Mouse (Mus musculus) kidney, embryonic 15.5 days (tissue): ENCODE measurements around the gene Pcgf2. TPM values are rescaled to one million over a fixed set of nuclear protein-coding genes. Genes with fewer than 3 reads are reported as not detected.
"Not testable (repeated sequence)": the region's sequence is repeated elsewhere in the genome, so short reads cannot be mapped to it uniquely, and the experiment has no call there.

Experiments
- ATAC-seq: fragments of 200-750 bp; cut with Nextera tagmentation; replicated peaks from 2 replicates; pipeline ENCODE4 v1.8.0; 2017; ENCODE audit warnings: moderate TSS enrichment; ENCODE audit not compliant: low FRiP score
- H3K27ac ChIP-seq: fragments of 300-500 bp; sonication (generic); 2 replicates; pipeline ENCODE4 v1.5.1; 2015; ENCODE audit warnings: mild to moderate bottlenecking, inconsistent platforms
- H3K27me3 ChIP-seq: fragments of 300-500 bp; sonication (generic); 2 replicates; pipeline ENCODE4 v1.6.1; 2015; ENCODE audit warnings: inconsistent platforms
- H3K36me3 ChIP-seq: fragments of 300-500 bp; sonication (generic); 2 replicates; pipeline ENCODE4 v1.6.1; 2015; ENCODE audit warnings: inconsistent platforms
- H3K4me1 ChIP-seq: fragments of 300-500 bp; sonication (generic); 2 replicates; pipeline ENCODE4 v1.6.1; 2015; ENCODE audit warnings: inconsistent platforms
- H3K4me2 ChIP-seq: fragments of 300-500 bp; sonication (generic); 2 replicates; pipeline ENCODE4 v1.6.1; 2015; ENCODE audit warnings: moderate library complexity, mild to moderate bottlenecking, inconsistent platforms
- H3K4me3 ChIP-seq: fragments of 300-500 bp; sonication (generic); replicated peaks from 2 replicates; pipeline ENCODE4 v1.5.1; 2015; ENCODE audit warnings: mild to moderate bottlenecking, inconsistent platforms
- H3K9ac ChIP-seq: fragments of 300-500 bp; sonication (generic); 2 replicates; pipeline ENCODE4 v1.6.1; 2015; ENCODE audit warnings: mild to moderate bottlenecking, inconsistent platforms
- H3K9me3 ChIP-seq: fragments of 300-500 bp; sonication (generic); replicated peaks from 2 replicates; pipeline ENCODE4 v1.6.1; 2016; ENCODE audit warnings: inconsistent platforms
- WGBS: fragments of 180-500 bp; shearing (Covaris S2); methylation state at CpG from one replicate; pipeline ENCODE4 v1.1.7; 2015; ENCODE audit warnings: mixed read lengths; 5-methylcytosine and 5-hydroxymethylcytosine counted together
- polyA plus RNA-seq: library from polyadenylated mRNA; unstranded; fragments of >200 nt; fragmentation: Nextera tagmentation; extraction: Ambion mirVana; gene quantifications from 2 replicates; pipeline ENCODE4 v1.2.1, GENCODE M21; 2015

Gene Pcgf2
- polyA plus RNA-seq, 1 experiment from 2014 or later = 16.6 TPM

DNA sequence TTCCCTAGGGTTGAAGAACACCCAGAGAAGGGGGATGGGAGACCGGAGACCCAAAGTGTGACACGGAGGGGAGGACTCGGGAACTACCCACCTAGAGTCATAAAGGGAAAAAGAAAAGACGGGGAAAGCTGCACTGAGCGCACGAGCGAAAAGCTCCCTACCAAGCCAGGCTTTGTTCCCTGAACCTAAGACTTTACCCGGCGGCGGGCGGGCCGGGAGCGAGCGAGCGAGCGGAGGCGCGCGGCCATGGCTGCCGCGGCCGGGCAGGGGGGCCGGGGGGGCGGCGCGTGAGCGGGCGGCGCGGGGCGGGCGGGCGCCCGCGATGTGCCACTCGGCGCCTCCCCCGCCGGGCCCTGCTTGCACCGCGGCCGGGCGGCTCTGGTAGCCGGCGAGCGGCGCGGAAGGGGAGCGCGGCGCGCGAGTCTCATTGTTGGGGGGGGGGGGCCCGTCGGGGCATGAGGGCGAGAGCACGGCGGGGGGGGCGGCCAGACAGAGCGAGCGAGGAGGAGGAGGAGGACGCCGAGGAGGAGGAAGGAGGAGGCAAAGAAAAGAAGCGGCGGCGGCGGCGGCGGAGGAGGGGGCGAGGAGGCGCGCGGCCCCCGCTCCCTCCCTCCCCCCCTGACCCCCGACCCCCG, 37.3 kb downstream of the Pcgf2 start, which contains the start of gene Mllt6:
TSS of gene Mllt6 (plus strand) at position 522 of the 635 bp plus-strand sequence.
- Histone ChIP-seq H3K4me2 (peak within 1 kb of the TSS; percentile 84), H3K4me3 (peak within 1 kb of the TSS; percentile 85), H3K9ac (peak within 1 kb of the TSS; percentile 83), H3K27ac (peak within 1 kb of the TSS; percentile 95), H3K4me1 (peaks cover 63% of the 10 kb centered on the region), H3K9me3 (no peaks in the 10 kb centered on the region), H3K36me3 (peaks cover 29% of the 10 kb centered on the region), H3K27me3 (peaks cover 4% of the 10 kb centered on the region; the same call in 1 of the 2 replicates)
- peak; percentile 15 for ATAC-seq
- whole genome bisulfite sequencing = under 1% methylated on average over 20 of the region's 76 CpGs

DNA sequence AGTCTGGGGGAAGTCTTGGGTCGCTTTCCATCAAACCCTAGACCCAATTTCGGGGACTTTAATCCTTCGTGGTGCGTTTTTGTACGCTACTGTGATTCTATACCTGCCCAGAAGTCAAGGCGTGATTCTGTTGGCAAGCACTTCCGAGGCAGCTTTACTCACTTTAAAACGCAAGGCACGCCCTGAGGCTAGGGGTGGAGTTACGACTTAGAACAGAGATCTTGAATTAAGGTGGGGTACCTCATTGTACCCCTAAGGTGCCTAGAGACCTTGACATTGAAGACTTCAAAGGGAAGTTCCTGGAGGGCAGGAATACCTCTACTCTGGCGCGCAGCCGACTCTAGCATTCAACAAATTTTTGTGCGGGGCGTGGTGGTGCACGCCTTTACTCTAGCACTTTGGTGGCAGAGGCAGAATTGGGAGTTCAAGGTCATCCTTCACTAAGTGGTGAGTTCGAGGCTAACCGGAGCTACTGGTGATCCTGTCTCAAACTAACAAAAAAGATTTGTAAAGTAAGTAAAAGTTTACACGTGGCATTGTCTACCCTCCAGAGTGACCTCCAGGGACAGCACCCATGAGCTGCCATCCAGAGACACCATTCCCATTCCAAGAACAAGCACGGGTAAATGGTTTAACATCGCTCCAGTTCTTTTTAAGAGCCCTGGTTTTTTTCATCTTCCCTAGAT, 37.9 kb downstream of the Pcgf2 start:
- Histone ChIP-seq H3K4me2 (peak overlapping the region; percentile 84), H3K27me3 (peaks cover 4% of the 10 kb centered on the region; the same call in 1 of the 2 replicates), H3K4me3 (peak overlapping the region; percentile 85), H3K27ac (peak overlapping the region; percentile 95), H3K9ac (peak overlapping the region; percentile 83), H3K4me1 (peaks cover 61% of the 10 kb centered on the region), H3K9me3 (no peaks in the 10 kb centered on the region), H3K36me3 (peaks cover 23% of the 10 kb centered on the region)
- no peak for ATAC-seq
- 1% methylated on average over 21 of the region's 21 CpGs for WGBS

DNA sequence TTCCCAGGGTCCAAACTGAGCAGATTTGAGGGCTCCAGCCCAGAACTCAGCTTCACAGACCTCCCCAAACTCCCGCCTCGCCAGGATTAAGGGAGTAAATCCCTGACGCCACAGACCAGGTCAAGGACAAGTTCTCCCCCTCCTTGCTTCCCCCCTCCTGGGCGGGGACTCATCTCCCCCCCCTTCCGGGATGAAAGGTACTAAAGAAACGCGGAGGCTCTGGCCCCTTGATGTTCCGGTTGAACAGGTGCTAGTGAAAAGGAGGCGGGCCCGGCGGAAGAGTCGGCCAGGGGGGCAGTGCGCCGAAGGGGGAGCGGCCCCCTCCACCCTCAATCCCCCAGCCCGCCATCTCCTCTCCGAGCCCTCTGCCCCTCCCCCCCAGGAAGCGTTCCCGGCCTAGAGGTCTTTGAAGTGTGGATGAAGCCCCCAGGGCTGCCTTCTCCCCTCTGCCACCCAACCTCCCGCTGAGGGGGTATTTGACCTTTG, 38.6 kb downstream of the Pcgf2 start:
- Histone ChIP-seq H3K4me2 (peak overlapping the region; percentile 84), H3K4me1 (peaks cover 66% of the 10 kb centered on the region), H3K4me3 (peak overlapping the region; percentile 85), H3K9me3 (no peaks in the 10 kb centered on the region), H3K36me3 (peaks cover 16% of the 10 kb centered on the region), H3K27me3 (peaks cover 4% of the 10 kb centered on the region; the same call in 1 of the 2 replicates), H3K9ac (no peak overlapping the region; the same call in 1 of the 2 replicates), H3K27ac (peak overlapping the region; percentile 95)
- no peak for ATAC-seq
- under 1% methylated on average over 20 of the region's 20 CpGs for WGBS

DNA sequence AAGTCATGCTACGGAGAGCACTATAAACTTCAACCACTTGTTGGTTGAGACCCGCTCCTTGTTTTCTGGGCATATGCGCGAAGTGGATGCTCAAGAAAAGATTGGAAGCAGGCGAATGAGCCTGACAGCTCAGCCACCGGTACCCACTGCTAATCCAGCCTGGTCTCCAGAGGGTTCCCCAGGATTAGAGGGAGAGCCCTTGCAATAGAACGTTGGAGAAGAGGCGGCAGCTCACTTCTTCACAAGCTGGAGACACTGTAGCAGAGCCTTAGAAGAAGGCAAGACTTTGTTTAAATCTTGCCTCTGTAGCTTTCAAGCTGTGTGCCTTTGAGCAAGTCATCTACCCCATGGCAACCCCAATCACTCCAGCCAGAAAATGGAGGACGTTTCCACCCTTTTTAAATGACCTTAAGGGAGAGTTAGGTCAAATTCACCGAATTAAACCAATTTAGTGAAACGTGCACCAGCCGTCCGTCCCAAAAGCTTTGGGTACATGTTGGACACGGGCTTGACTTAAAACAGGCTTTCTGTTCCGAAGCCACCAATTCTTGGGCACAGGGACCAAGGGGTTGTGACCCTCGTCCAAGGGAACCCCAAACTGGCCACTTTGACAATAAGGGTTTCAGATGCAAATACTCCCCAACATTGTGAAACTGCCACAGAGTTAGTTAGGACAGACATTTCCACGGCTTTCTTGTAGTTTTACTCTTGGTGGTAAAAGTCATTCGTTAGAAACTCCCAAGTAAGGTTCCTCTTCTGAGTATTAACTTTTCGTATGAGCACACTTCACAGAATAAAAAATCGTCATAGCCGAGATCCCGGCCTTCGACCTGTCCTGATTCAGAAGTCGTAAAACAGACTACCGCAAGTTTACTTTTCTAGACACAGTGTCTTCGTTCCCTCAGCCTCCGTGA, 39.3 kb downstream of the Pcgf2 start:
- peak overlapping the region; percentile 85 for H3K4me3 ChIP-seq
- H3K4me1 ChIP-seq = peaks cover 66% of the 10 kb centered on the region
- H3K36me3 ChIP-seq = peaks cover 9% of the 10 kb centered on the region
- peaks cover 4% of the 10 kb centered on the region; the same call in 1 of the 2 replicates for H3K27me3 ChIP-seq
- peak overlapping the region; percentile 95 for H3K27ac ChIP-seq
- no peak for ATAC-seq
- H3K4me2 ChIP-seq = peak overlapping the region; percentile 84
- H3K9ac ChIP-seq = peak overlapping the region; percentile 86
- 2% methylated on average over 27 of the region's 27 CpGs for WGBS
- H3K9me3 ChIP-seq = no peaks in the 10 kb centered on the region

DNA sequence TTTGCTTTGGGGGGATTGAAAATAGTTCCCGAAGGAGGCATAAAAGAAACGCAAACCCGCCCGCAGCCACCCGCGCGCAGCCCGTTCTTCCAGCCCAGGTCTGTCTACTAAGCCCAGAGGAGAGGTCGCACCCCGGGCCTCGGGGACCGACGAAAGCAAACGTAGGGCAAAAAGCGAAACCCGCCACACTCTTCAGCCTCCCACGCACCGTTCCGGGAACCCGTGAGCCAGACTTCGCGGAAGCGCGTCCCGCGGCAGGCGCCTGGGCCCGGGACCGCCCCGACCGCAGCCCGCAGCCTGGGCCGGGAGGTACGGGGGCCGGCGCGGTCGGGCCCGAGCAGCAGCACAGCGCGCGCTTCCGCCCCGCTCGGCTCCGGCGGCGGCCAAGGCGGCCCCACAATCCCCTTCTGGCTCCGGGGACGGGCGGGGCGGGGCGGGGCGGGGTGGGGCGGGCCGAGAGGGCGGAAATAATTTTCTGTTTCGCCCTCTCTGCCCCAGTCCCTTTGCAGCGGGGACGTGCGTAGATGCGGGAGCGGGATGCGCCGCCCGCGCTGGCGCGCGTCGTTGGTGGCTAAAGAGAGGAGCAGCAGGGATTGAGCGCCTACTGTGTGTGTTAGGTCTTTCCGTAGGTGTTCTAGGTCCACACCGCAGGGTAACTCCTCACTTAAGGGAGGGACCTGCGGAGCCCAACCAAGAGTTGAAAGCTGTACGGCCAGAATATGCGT, 40.1 kb downstream of the Pcgf2 start:
- Histone ChIP-seq H3K4me1 (peaks cover 57% of the 10 kb centered on the region), H3K27ac (peak overlapping the region; percentile 95), H3K4me3 (peak overlapping the region; percentile 85), H3K4me2 (peak overlapping the region; percentile 84), H3K27me3 (peaks cover 4% of the 10 kb centered on the region; the same call in 1 of the 2 replicates), H3K9me3 (no peaks in the 10 kb centered on the region), H3K36me3 (peaks cover under 1% of the 10 kb centered on the region; the same call in 1 of the 2 replicates), H3K9ac (peak overlapping the region; percentile 86)
- under 1% methylated on average over 78 of the region's 78 CpGs for WGBS
- peak; percentile 77 for ATAC-seq

DNA sequence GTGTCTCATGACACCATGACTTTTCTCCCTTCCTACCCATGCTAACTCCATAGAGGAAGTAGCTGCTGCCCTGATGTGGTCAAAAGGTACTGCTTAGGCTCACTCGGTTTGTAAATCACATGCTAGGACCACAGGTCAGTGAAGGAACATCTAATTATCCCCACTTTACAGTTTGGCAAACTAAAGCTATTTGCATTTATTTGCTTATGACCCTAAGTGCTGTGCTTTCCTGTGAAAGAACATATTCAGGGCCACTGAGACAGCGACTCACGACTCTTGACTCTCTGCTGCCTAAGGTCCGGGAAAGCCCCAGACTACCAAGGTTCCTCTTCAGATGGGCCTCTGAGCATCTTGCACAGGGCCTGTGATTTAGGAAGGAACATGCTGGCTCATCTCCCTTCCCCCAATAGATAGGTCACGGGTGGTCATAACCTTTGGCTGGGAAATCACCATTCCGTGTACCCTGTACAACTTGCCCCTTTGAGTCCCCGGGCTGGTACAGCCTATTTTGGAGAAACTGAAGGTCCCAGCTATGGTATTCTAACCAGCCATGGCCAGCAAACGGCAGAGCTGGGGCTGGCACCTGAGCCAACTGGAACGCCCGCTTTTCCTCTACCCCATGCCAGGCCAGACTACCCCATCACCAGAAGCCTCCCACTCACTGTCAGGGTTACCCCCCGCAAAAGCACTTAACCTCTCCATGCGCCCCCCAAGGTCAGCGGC, 40.9 kb downstream of the Pcgf2 start:
- H3K27me3 ChIP-seq = peaks cover 4% of the 10 kb centered on the region; the same call in 1 of the 2 replicates
- peak overlapping the region; percentile 86 for H3K9ac ChIP-seq
- H3K9me3 ChIP-seq = no peaks in the 10 kb centered on the region
- WGBS = 7% methylated on average over 13 of the region's 13 CpGs
- H3K27ac ChIP-seq = peak overlapping the region; percentile 95
- peak overlapping the region; percentile 85 for H3K4me3 ChIP-seq
- ATAC-seq = no peak
- peak overlapping the region; percentile 84 for H3K4me2 ChIP-seq
- peaks cover 50% of the 10 kb centered on the region for H3K4me1 ChIP-seq
- H3K36me3 ChIP-seq = no peaks in the 10 kb centered on the region

DNA sequence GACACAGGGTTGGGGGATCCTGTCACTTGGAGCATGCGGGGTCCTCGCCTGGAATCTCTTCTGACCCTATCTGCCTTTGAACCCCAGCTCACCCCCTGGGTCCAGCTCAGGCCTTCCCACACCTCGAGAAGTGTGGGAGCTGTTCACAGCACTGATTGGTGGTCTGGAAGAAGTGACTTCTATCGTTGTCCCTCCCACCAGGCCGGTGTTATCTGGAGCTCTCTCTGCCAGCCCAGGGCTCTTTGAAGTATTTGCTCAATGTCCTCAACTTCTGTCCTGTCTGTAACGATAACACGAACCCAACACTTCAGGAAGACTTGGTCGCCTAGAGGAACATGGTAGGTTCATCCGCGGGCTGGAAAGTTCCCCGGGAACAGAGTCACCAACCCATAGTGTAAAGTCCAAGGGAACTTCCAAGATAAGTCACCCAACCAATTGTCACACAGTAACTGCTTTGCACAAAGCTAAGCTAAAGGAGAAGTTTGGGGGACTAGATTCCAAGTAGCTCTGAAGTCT, 41.5 kb downstream of the Pcgf2 start:
- ATAC-seq = no peak
- WGBS = 57% methylated on average over 11 of the region's 11 CpGs
- H3K4me3 ChIP-seq = peak overlapping the region; percentile 85

DNA sequence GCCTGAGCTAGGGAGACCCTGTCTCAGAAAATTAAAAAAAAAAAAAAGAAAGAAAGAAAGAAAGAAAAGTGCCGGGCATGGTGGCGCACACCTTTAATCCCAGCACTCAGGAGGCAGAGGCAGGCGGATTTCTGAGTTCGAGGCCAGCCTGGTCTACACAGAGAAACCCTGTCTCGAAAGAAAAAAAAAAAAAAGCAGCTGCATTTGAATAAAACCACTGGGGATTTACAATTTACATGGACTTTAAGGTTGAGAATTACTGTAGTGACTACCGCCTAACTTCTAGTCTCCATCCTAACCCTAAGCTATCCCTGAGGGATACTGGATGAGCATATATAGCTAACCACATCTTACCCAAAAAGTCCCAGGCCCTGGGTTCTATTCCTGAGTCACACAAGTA, 42.3 kb downstream of the Pcgf2 start:
- not testable (repeated sequence) for ATAC-seq, H3K27ac ChIP-seq, H3K36me3 ChIP-seq, H3K27me3 ChIP-seq, H3K4me2 ChIP-seq, H3K9ac ChIP-seq, H3K4me3 ChIP-seq, H3K9me3 ChIP-seq
- H3K4me1 ChIP-seq = peaks cover 46% of the 10 kb centered on the region
- WGBS = 89% methylated on average over 6 of the region's 6 CpGs

More for the DNA sequence above, 41.5 kb downstream of the Pcgf2 start:
- no peaks in the 10 kb centered on the region for H3K36me3 ChIP-seq
- H3K9me3 ChIP-seq = no peaks in the 10 kb centered on the region
- H3K27me3 ChIP-seq = peaks cover 4% of the 10 kb centered on the region; the same call in 1 of the 2 replicates
- peak overlapping the region; percentile 84 for H3K4me2 ChIP-seq
- no peak overlapping the region for H3K27ac ChIP-seq
- H3K9ac ChIP-seq = no peak overlapping the region
- peaks cover 46% of the 10 kb centered on the region for H3K4me1 ChIP-seq

DNA sequence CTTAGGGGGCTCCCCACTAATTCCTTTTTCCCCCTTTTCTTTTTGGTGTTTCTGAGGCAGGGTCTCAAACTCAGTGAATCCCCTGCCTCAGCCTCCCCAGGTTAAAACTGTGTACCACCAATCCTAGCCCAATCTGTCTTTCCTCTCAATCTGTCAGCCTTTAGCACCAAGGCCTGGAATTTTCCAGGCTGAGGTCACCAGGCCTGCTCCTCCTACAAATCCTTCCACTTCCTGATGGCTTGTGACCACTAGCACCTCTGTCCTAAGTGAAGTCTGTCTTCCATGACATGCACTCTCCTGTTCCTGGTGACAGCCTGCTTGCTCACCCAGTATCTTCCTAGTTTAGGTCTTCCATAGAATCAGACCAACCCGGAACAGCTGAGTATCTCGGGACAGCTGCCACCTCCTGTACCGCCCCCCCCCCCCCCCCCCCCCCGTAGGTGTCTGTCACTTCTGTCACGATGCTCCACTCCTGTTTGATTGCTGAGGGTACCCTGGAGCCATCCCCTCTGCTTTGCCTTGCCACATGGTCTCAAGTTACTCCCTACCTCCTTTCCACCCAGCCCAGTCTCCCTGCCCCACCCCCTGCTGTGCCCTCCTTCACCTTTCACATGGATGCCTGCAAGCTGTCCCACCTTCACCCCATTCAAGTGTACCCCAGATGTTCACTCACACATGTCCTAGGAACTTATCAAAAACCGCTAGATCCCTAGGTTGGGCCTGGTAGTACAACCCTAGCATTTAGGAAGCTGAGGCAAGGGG, 42.9 kb downstream of the Pcgf2 start:
- 31% methylated on average over 5 of the region's 6 CpGs for WGBS
- ATAC-seq = no peak
- H3K4me3 ChIP-seq = no peak overlapping the region
- H3K9ac ChIP-seq = no peak overlapping the region
- H3K9me3 ChIP-seq = no peaks in the 10 kb centered on the region
- no peak overlapping the region for H3K4me2 ChIP-seq
- peaks cover 41% of the 10 kb centered on the region for H3K4me1 ChIP-seq
- peaks cover 4% of the 10 kb centered on the region; the same call in 1 of the 2 replicates for H3K27me3 ChIP-seq
- no peaks in the 10 kb centered on the region for H3K36me3 ChIP-seq
- H3K27ac ChIP-seq = no peak overlapping the region; the same call in 1 of the 2 replicates
